Mouse (Mus musculus) gastrocnemius, postnatal 10 days (tissue): Measurements from ENCODE around the gene 4932438H23Rik. TPM values are rescaled to one million over a fixed set of nuclear protein-coding genes. Genes with fewer than 3 reads are reported as not detected.
"Not testable (repeated sequence)": the region's sequence is repeated elsewhere in the genome, so short reads cannot be mapped to it uniquely, and the experiment has no call there.

ENCODE experiments used
- DNase-seq: peaks from one replicate; pipeline ENCODE4 v3.0.0; 2021; ENCODE audit warnings: mixed read lengths
- total RNA-seq, 2 experiments: library from RNA; stranded (reverse); gene quantifications; 2 replicates each; pipeline ENCODE4 v1.2.3; 2021

4932438H23Rik gene
- total RNA-seq, 2 experiments from 2014 or later, result 1.3 to 2.6 TPM

GRCm38 (mm10) chr16:91099444-91100065, 4.6 kb upstream of the 4932438H23Rik start:
- DNase-seq, result no peak

DNA sequence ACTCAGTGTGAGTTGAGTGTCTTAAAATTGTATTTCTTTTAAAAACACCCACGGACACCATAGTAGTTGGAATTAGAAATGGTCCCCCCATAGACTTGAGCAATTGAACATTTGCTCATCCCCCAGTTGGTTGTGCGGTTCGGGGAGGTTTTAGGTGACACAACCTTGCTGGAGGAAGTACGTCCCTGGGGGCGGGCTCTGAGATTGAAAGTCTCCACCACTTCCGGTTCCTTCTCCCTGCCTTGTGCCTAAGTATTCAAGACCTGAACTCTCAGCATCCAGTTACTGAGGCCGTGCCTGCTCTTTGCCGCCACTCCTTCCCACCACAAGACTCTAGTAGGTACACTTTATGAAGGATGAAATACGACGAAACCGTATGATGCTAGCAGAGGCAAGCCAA, 2.9 kb upstream of the 4932438H23Rik start:
- no peak for DNase-seq

DNA sequence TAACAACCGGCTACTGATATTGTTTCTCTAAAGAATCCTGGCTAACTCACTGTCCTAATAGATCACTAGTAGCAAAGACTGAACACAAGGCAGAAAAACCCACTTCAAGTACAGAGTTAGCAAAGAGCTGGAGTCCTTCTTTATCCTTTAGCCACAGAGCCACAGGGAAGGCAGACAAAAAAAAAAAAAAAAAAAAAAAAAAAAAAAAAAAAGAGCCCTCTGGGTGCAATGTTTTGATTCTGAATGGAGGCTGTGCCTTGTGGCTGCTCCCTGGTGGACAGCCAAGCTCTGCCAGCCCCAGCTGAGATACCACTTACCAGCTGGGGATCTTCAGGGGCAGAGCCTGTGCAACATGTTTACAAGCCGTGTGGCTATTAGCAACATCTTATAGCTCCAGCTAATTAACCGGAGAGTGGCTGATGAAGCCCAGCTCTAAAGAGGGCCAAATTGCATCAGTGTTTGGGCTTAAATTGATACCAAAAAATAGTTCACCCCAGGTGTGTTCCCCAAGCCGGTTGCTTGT, 2.1 kb upstream of the 4932438H23Rik start:
- DNase-seq, result no peak

DNA sequence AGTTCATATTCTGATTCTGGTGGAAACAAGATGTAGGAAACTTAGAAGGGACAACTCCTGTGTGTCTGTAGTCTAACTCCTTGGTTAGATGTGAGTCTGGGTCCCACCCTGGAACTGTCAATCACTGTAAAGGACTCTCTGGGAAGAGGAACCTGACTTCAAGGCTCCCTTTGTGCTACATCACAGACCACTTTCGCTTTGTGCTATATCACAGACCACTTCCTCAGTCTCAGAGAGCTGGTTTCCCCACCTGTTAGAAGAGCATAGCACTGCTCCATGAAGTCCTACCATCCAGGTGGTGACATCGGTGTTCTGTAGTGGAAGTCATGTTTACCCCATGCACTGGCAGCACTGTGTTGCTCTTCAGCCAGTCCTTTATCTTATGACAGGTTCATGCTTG, 1.1 kb upstream of the 4932438H23Rik start:
- DNase-seq, result no peak

GRCm38 (mm10) chr16:91086642-91087306, 8.1 kb downstream of the 4932438H23Rik start:
- DNase-seq, result no peak

GRCm38 (mm10) chr16:91085239-91085825, 9.6 kb downstream of the 4932438H23Rik start:
- DNase-seq, result no peak

DNA sequence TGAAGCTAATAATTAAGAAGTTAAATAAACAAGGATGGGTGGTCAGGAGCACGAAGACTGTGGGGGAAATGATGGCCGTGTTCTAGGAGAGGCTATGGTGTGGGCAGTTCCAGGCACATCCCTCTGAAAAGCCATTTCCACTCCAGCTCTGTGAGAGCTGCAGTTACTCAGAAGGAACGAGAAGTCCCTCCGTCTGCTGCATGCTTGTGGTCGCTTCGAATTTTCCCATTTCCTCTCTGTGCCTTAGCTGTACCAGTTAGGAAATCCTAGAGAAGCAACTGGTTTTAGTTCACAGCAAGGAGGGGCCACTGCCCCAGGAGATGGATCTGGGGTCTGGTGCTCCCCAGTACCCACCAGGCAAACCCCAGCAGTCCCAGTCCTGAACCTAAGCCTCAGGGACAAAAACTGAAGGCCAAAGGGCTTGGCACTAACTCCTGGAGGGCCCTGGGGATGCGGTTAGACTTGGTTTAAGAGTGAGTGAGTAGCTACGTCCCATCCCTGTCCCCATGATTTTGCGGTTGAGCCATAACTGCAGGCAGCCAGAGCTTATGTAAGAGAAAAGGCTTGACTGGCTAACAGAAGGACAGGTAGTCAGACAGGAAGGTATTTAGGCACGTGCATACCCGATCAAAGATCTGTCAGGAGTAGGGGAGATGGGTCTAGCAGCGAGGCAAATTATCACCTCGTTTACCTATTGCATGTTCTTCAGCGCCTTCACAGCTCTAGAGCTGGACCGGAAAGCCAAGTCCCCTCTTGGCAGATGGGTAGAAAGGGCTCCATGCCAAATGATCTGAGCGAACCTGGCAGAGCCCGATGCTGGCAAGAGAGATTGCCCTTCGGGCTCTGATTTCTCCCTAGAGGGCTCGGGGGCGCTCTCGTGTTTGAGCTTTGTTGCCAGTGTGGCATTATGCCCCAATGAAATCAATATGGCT, 10.3 kb downstream of the 4932438H23Rik start:
- no peak for DNase-seq

DNA sequence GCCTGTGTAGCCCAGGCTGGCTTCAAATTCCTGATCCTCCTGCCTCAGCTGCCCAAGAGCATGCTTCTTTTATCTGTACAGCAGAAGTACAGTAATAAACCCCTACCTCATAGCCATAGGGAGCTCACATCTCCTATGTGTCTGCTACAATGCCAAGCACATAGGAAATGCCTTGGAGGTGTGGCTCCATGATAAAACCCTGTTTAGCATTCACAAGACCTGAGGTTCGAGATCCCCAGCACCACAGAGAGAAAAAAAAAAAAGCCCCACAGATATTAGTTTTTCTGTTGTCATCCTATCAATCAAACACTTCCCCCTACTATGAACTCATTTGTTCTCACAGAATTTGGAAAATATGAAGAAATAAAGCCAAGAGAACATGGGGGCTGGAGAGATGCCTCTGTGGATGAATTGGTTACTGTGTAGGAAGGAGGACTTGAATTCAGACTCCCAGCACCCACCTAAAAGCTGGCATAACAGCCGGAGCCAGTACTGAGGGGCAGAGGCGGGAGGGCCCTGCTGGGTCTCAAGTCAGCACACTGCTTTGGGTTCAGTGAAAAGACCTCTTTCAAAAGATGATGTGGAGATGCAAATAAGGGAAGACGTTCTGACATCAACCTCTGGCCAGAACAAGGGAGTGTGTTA, 11.8 kb downstream of the 4932438H23Rik start:
- no peak for DNase-seq

DNA sequence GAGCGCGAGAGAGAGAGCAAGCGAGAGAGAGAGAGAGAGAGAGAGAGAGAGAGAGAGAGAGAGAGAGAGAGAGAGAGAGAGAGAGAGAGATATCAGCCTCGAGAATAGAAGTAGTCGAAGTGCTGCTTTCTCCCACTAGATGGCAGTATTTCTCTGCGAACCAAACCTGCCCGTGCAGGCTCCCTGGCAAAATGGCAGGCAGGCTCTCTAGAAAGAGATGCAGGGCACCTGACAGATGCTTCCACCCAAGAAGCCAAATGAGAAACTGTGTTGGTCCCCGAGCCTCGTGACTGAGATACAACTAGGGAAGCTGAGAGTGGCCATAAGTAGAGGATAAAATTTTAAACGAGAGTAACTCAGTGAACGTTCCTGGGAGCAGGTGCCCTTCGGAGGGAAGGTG, 13.4 kb downstream of the 4932438H23Rik start:
- DNase-seq, result peak; percentile 69

DNA sequence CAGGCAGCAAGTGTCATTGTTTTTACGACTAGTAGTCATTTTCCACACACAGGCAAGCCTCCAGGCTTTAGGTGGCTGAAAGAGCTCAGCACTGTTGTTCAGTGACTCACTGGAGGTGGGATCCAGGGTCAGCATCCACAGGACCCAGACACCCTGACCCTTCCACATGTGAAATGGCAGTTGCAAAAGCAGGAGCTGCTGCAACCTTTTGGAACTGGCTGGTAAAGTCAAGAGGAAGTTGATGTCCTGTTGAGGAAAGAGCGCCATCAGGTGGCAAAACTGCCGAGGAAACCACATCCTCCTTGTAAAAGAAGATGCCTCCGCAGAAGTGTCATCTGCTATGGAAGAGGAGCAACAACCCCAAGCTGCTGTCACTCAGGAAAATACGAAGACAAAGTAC, 18.7 kb downstream of the 4932438H23Rik start:
- DNase-seq, result no peak

- DNase-seq, result not testable (repeated sequence)
Measured at GRCm38 (mm10) chr16:91075423-91075822, 19.5 kb downstream of the 4932438H23Rik start.

GRCm38 (mm10) chr16:91073163-91073892, 21.6 kb downstream of the 4932438H23Rik start:
- peak; percentile 91 for DNase-seq

- DNase-seq, result no peak
Measured at GRCm38 (mm10) chr16:91072256-91072655, 22.7 kb downstream of the 4932438H23Rik start.

DNA sequence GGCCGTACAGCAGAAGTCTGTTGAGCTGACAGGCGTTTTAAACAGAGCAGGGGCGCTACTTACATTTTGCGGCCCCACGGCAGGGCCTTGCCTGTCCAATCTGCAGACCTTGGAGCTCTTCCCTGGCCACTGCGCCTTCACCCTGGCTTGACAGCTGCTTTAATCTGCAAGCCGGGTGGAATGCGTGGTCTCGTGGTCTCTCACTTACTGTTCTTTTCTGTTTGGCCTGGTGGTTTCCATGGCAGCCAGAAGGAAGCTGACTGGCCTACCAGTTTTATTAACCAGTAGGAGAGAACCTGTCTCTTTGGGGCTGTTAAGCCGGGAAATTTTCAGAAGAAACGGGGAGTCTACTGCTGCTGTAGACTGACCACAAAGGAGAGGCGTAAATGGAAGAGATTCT, 26.0 kb downstream of the 4932438H23Rik start:
- peak; percentile 48 for DNase-seq

GRCm38 (mm10) chr16:91067122-91067521, 27.8 kb downstream of the 4932438H23Rik start:
- DNase-seq, result no peak

- DNase-seq, result no peak
Measured at GRCm38 (mm10) chr16:91064583-91065365, 30.1 kb downstream of the 4932438H23Rik start.

DNA sequence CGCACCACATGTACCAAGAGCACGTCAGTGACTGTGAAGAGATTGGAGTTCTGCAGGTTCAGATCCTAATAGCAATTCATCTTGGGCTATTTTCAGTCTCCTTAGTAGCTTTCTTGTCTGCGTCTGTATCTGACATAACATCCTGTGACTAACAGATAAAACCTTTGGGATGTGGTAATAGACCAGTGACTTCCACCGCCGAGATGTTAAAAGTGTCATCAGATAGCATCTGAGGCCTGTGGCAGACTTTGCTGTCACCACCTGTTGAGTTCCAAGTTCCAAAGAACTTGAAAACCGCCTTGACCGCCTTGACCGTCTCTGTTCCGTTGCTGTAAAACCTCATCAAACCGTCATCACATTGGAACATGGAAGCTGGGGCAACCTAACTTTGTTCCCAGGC, 31.1 kb downstream of the 4932438H23Rik start:
- no peak for DNase-seq

DNA sequence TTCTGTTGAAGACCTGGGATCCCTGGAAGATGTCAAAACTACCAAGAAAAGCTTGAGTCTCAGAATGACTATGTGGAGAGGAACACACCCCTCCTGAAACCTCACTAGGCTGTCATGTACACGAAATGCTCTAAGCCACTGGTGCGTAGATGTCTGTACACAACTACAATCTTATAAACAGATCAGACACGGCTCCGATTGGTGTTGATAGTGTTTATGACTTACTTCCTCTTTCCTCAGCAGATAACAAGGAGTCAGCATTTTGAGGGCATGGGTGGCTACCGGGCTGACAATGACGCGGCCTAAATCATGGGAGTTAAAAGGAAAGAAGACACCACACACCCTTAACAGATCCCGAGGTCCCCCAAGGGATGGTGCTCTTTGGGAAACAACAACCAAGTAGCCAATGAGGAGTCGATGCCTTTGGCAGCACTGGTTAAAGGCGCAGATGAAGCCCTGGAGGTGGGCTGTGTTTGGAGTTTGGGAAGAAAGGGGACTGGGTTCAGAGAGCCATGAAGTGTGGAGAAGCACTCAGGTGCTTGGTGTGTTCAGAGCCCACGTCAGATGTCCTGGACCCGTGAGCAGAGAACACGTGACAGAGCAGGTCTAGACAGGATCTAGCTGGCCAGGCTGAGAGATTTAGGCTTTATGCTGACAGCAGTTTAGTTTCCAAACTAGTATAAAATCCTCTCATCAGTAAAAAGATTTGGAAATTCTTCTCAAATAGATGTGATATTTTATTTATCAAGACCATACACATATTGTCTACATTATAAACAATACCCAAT, 33.2 kb downstream of the 4932438H23Rik start:
- no peak for DNase-seq

GRCm38 (mm10) chr16:91057741-91058140, 37.2 kb downstream of the 4932438H23Rik start:
- DNase-seq, result no peak
